Mouse (Mus musculus) midbrain, embryonic 12.5 days (tissue): Measurements from ENCODE around the gene H2al2a. TPM values are rescaled to one million over a fixed set of nuclear protein-coding genes. Genes with fewer than 3 reads are reported as not detected.

Experiments used
- ATAC-seq: fragments of 200-750 bp; cut with Nextera tagmentation; 2 replicates; pipeline ENCODE4 v1.8.0; 2017; ENCODE audit warnings: low read depth, moderate TSS enrichment, moderate library complexity; ENCODE audit not compliant: low FRiP score
- H3K27ac ChIP-seq: fragments of 300-500 bp; sonication (generic); replicated peaks from 2 replicates; pipeline ENCODE4 v1.5.1; 2016; ENCODE audit warnings: mild to moderate bottlenecking
- H3K27me3 ChIP-seq: fragments of 300-500 bp; sonication (generic); 2 replicates; pipeline ENCODE4 v1.6.1; 2016; ENCODE audit warnings: mild to moderate bottlenecking
- H3K36me3 ChIP-seq: fragments of 300-500 bp; sonication (generic); 2 replicates; pipeline ENCODE4 v1.6.1; 2016
- H3K4me1 ChIP-seq: fragments of 300-500 bp; sonication (generic); 2 replicates; pipeline ENCODE4 v1.6.1; 2016
- H3K4me2 ChIP-seq: fragments of 300-500 bp; sonication (generic); replicated peaks from 2 replicates; pipeline ENCODE4 v1.6.1; 2016; ENCODE audit warnings: mild to moderate bottlenecking, moderate library complexity
- H3K4me3 ChIP-seq: fragments of 300-500 bp; sonication (generic); 2 replicates; pipeline ENCODE4 v1.5.1; 2016; ENCODE audit warnings: mild to moderate bottlenecking
- H3K9ac ChIP-seq: fragments of 300-500 bp; sonication (generic); replicated peaks from 2 replicates; pipeline ENCODE4 v1.6.1; 2016; ENCODE audit warnings: mild to moderate bottlenecking, moderate library complexity
- H3K9me3 ChIP-seq: fragments of 300-500 bp; sonication (generic); 2 replicates; pipeline ENCODE4 v1.6.1; 2016; ENCODE audit warnings: mild to moderate bottlenecking
- WGBS: fragments of 180-500 bp; shearing (Covaris S2); methylation state at CpG from one replicate; pipeline ENCODE4 v1.1.7; 2016; 5-methylcytosine and 5-hydroxymethylcytosine counted together
- polyA plus RNA-seq: library from polyadenylated mRNA; unstranded; fragments of >200 nt; fragmentation: Nextera tagmentation; extraction: Ambion mirVana; gene quantifications from 2 replicates; pipeline ENCODE4 v1.2.1, GENCODE M21; 2016

H2al2a gene
- polyA plus RNA-seq, 1 experiment from 2014 or later = not detected

DNA sequence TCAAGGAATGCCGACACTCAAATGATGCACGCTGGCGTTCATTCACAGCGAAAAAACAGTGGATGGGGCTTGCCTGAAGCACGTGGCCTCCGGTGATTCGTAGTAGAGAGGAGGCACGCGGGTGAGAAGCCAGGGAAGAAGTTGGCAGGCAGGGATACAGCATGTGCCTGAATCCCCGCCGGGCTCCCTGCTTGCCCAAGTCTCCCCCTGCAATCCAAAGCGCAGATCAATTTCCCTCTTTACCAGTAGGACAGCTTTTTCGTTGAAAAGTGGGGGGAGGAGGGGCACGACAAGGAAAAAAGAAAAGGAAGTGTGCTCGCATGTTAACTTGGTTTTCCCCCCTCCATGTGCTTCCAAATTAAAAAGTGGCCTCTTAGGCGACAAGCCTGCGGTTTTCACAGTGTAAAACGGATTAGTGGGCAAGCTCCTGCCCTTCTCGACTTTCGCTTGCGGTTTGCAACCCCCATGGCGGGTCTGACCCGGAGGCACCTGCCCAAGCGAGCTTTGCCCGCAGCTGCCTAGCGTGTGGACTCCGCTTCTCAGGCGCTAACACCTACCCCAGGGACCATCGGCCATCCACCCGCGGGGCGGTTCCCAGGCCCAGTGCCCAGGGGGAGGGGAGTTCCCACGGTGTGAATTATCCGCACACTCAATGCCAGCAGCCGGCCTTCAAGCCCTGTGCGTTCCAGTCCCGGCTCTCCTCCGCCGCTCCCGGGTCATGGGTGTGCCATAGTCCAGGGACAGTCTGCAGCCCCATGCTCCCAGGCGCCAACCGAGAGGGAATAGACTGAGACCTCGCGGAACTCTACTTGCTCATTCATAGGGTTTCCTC, 29.6 kb upstream of the H2al2a start:
- H3K9me3 ChIP-seq = no peaks in the 10 kb centered on the region
- peak; percentile 23 for ATAC-seq

DNA sequence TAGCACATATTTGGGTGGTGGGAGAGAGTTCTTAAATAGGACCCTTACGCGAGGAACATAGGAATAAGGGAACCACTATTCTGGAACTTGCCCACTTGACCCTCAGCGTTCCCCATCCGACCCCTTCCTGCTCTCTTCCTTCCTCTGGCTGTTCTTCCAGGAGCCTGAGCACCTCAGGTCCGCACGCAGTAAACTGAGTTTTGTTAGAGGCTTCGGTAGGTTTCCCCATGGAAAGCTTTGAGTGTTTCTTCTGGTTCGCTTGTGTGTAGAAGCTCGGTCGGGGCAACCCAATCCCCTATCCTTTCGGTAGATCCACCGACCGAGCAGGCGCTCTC, 29.0 kb upstream of the H2al2a start:
- ATAC-seq = no peak
- 1% methylated on average over 14 of the region's 14 CpGs for WGBS
- Histone ChIP-seq H3K27me3 (no peaks in the 10 kb centered on the region), H3K4me2 (peak overlapping the region; percentile 97), H3K4me3 (peak overlapping the region; percentile 65), H3K9me3 (no peaks in the 10 kb centered on the region), H3K36me3 (no peaks in the 10 kb centered on the region), H3K4me1 (peaks cover 27% of the 10 kb centered on the region), H3K27ac (peak overlapping the region; percentile 99), H3K9ac (peak overlapping the region; percentile 94)

More for the DNA sequence above, 29.6 kb upstream of the H2al2a start:
- Histone ChIP-seq H3K4me3 (peak overlapping the region; percentile 65), H3K27me3 (no peaks in the 10 kb centered on the region), H3K4me1 (peaks cover 31% of the 10 kb centered on the region), H3K4me2 (peak overlapping the region; percentile 97), H3K36me3 (no peaks in the 10 kb centered on the region), H3K27ac (peak overlapping the region; percentile 99), H3K9ac (peak overlapping the region; percentile 94)
- under 1% methylated on average over 44 of the region's 44 CpGs for WGBS

DNA sequence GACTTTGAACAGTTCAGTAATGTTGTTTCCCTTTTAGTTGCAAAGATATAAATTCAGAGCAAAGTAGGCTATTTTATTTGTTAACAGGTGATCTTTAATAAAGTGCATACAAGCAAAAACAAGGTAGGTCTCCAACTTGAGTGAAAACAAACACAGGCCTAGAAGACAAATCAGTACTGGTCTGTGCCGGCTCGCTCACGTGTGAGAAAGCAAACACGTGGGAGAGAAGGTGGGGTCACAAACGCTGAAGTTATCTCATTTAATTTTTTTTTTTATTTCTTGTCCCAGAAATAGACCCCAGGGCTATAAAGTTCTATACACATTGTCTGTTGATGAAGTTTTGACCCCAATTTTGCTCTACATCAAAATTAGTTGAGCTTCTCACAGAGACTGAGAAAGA, 28.4 kb upstream of the H2al2a start:
- H3K4me1 ChIP-seq = peaks cover 23% of the 10 kb centered on the region
- WGBS = 14% methylated on average over 5 of the region's 5 CpGs
- no peak overlapping the region for H3K27ac ChIP-seq
- H3K9ac ChIP-seq = peak overlapping the region; percentile 94; the same call in 1 of the 2 replicates
- peak overlapping the region; percentile 65 for H3K4me3 ChIP-seq
- no peaks in the 10 kb centered on the region for H3K9me3 ChIP-seq
- H3K4me2 ChIP-seq = peak overlapping the region; percentile 97
- no peak for ATAC-seq
- H3K27me3 ChIP-seq = no peaks in the 10 kb centered on the region
- no peaks in the 10 kb centered on the region for H3K36me3 ChIP-seq

DNA sequence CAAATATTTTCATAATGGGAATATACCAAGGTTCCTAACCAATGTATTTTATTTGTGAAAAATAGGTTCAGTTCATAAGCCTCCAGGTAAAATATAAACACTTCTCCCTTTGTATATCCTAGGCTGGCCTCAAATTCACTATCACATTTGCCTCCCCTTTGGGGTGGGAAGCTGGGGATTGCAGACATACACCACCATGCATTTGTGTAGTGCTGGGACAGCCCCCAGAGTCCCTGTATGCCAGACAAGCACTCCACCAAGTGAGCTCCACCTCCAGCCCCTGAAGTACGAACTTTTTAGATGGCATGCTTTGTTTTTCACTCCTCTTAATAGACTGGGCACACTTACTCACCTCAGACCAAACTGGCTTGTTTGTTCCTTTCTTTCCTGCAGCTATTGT, 26.1 kb upstream of the H2al2a start:
- Histone ChIP-seq H3K4me3 (no peak overlapping the region), H3K9ac (no peak overlapping the region), H3K4me1 (peaks cover 20% of the 10 kb centered on the region), H3K9me3 (no peaks in the 10 kb centered on the region), H3K27ac (no peak overlapping the region), H3K4me2 (no peak overlapping the region), H3K36me3 (no peaks in the 10 kb centered on the region), H3K27me3 (no peaks in the 10 kb centered on the region)
- no peak for ATAC-seq
- 57% methylated on average over 1 of the region's 1 CpGs for WGBS

DNA sequence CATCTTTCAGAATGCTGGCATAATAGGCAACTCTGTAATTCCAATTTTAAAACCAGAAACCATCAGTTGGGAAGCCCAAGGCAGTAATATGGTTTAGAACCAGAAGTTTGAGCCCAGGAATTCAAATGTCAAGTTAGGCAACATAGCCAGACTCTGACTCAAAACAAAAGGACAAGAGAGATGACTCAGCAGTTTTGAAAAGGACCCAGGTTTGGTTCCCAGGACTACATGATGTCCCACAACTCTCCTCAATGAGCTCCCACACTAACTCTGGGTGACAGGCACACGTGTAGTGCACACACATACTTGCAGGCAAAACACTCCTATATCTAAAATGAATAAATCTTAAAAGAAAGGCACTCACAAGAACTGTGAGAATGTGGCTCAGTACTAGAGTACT, 22.4 kb upstream of the H2al2a start:
- Histone ChIP-seq H3K27ac (no peak overlapping the region), H3K4me3 (no peak overlapping the region), H3K27me3 (no peaks in the 10 kb centered on the region), H3K36me3 (no peaks in the 10 kb centered on the region), H3K9ac (no peak overlapping the region), H3K4me2 (no peak overlapping the region), H3K9me3 (no peaks in the 10 kb centered on the region), H3K4me1 (no peaks in the 10 kb centered on the region)
- no peak for ATAC-seq
- WGBS = 80% methylated on average over 1 of the region's 1 CpGs

DNA sequence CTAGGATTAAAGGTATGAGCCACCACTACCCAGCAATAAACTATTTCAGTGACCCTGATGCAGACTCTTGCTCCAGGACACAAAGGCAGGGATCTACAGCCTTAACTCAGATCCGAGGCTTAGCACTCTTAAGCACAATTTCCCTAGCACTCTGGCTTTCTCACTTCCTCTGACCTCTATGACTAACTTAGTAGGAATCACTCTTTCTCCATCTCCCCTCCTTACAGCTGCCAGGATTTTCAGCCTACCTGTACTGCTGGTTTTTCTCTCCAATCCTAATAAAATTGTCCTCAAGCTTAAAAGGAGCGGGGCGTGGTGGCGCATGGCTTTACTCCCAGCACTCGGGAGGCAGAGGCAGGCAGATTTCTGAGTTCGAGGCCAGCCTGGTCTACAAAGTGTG, 20.6 kb upstream of the H2al2a start:
- WGBS = 94% methylated on average over 6 of the region's 6 CpGs
- H3K36me3 ChIP-seq = no peaks in the 10 kb centered on the region
- no peaks in the 10 kb centered on the region for H3K27me3 ChIP-seq
- no peak for ATAC-seq
- no peaks in the 10 kb centered on the region for H3K4me1 ChIP-seq
- no peak overlapping the region for H3K9ac ChIP-seq
- H3K4me3 ChIP-seq = no peak overlapping the region
- H3K4me2 ChIP-seq = no peak overlapping the region
- no peak overlapping the region for H3K27ac ChIP-seq
- no peaks in the 10 kb centered on the region for H3K9me3 ChIP-seq

DNA sequence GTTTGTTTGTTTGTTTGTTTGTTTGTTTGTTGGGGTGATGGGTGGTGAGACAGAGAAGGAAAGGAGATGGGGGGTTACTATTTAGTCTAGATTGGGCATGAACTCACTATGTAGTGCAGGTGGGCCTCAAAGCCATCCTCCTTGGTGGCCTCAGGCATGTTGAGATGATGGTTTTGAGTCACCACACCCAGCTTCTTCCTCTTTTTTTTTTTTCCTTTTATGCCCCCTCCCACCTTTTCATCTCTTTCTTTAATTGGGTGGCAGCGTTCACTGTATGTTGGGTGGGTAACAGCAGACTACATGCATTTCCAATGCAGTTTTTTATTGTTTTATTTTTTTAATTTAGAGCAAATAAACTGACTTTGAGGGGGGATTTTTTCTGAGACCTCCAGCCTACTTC, 19.9 kb upstream of the H2al2a start:
- H3K4me3 ChIP-seq = no peak overlapping the region
- H3K9ac ChIP-seq = no peak overlapping the region
- no peaks in the 10 kb centered on the region for H3K27me3 ChIP-seq
- no peaks in the 10 kb centered on the region for H3K4me1 ChIP-seq
- WGBS = 96% methylated on average over 1 of the region's 1 CpGs
- H3K27ac ChIP-seq = no peak overlapping the region
- no peak for ATAC-seq
- no peaks in the 10 kb centered on the region for H3K9me3 ChIP-seq
- no peaks in the 10 kb centered on the region for H3K36me3 ChIP-seq
- no peak overlapping the region for H3K4me2 ChIP-seq

DNA sequence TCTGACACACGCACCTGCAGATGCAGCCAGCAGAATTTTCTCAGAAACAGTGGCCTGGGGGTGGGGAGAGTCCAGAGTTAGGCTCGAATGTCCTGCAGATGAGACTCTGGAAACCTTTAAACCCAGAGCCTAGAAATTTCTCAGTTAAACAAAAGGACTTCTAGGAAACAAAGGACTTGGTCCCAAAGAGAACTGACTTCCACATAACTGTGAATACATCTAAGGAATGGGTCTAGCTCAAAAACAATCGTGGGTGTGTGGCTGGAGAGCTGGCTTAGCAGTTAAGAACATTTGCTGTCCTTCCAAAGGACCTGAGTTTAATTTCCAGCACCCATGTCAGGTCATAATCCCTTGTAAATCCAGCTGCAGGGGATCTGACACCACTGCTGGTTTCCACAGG, 18.8 kb upstream of the H2al2a start:
- H3K27me3 ChIP-seq = no peaks in the 10 kb centered on the region
- H3K9me3 ChIP-seq = no peaks in the 10 kb centered on the region
- no peak overlapping the region for H3K9ac ChIP-seq
- H3K27ac ChIP-seq = no peak overlapping the region
- 43% methylated on average over 3 of the region's 3 CpGs for WGBS
- H3K4me3 ChIP-seq = no peak overlapping the region
- no peaks in the 10 kb centered on the region for H3K4me1 ChIP-seq
- no peak overlapping the region for H3K4me2 ChIP-seq
- no peak for ATAC-seq
- no peaks in the 10 kb centered on the region for H3K36me3 ChIP-seq

DNA sequence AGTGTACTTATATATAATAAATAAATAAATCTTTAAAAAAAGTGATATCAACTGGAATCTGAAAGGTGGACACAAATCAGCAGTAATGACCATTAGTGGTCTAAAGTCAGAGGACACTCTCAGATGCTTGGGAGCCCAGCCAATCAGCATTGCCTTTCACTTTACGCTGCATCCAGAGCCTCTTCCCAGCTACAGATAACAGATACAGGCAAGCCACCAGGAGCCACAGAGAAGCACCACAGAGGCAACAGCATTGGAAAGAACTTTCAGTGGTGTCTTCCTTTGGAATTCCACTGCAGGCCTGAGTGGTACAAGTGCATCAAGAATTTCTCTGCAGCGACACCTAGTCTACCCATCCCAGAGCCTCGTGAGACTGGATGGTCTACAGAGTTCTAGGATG, 16.1 kb upstream of the H2al2a start:
- Histone ChIP-seq H3K27ac (no peak overlapping the region), H3K4me3 (no peak overlapping the region), H3K36me3 (no peaks in the 10 kb centered on the region), H3K4me2 (no peak overlapping the region), H3K9me3 (no peaks in the 10 kb centered on the region), H3K4me1 (no peaks in the 10 kb centered on the region), H3K27me3 (no peaks in the 10 kb centered on the region), H3K9ac (no peak overlapping the region)
- WGBS = 90% methylated on average over 3 of the region's 3 CpGs
- no peak for ATAC-seq

DNA sequence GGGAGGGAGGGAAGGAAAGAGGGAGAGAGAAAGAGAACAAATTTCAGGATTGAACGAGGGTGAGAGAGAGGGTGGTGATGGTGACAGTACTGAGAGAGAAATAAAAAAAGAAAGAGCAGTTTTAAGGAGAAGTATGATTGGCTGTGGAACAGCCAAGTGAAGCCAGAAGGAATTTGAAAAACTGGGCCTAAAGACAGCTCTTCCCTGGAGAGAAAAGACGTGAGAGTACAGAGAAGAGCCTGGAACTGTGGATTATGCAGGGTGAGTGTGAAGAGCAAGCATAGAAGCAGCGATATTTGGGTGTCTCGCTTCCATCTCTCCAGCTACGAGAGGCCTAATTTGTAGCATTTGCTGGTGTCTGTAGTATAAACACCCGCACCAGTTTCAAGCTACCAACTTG, 14.5 kb upstream of the H2al2a start:
- no peaks in the 10 kb centered on the region for H3K4me1 ChIP-seq
- no peaks in the 10 kb centered on the region for H3K9me3 ChIP-seq
- 92% methylated on average over 6 of the region's 6 CpGs for WGBS
- no peak overlapping the region for H3K9ac ChIP-seq
- H3K4me3 ChIP-seq = no peak overlapping the region
- H3K27ac ChIP-seq = no peak overlapping the region
- H3K4me2 ChIP-seq = no peak overlapping the region
- no peaks in the 10 kb centered on the region for H3K36me3 ChIP-seq
- H3K27me3 ChIP-seq = no peaks in the 10 kb centered on the region
- ATAC-seq = no peak

DNA sequence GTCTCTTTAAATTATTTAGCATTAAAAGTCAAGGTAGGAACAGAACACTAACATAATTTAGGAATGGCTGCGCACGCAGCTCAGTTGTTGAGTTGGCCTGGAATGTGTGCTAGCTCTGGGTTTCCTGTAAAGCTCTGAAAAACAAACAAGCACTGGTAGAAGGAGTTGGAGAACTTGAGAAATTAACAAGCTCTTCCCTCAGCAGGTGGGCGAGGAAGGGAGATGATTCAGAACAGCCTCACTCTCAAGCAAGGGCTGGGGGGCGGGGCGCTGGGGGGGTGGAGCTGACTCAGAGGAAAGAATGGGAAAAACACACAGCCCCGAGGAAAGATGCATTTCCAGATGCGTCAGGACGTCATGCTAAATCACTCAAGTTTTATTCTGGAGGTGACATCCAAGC, 8.4 kb upstream of the H2al2a start:
- WGBS = 36% methylated on average over 8 of the region's 8 CpGs
- Histone ChIP-seq H3K27me3 (no peaks in the 10 kb centered on the region), H3K4me1 (no peaks in the 10 kb centered on the region), H3K4me2 (no peak overlapping the region), H3K9me3 (no peaks in the 10 kb centered on the region), H3K27ac (no peak overlapping the region), H3K4me3 (no peak overlapping the region), H3K36me3 (no peaks in the 10 kb centered on the region), H3K9ac (no peak overlapping the region)
- ATAC-seq = no peak

DNA sequence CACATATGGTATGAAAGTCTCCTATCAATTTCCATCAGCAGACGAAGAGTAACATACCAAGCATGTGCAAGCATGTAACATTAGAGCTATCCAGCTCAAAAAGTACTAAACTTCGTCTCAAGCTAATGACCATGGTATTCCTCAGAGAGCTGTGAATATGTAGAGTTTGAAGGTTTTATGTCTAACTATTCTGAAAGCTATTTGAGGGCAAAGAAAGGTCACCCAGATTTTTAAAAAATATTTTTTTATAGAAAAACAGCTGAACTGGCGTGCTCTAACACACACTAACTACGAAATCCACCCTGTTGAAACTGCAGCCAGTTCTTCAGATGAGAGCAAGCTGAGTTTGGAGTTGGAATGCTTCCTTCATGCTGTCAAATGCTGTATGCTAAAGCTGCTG, 7.5 kb upstream of the H2al2a start:
- H3K9ac ChIP-seq = no peak overlapping the region
- no peaks in the 10 kb centered on the region for H3K27me3 ChIP-seq
- no peak overlapping the region for H3K4me2 ChIP-seq
- no peak overlapping the region for H3K4me3 ChIP-seq
- no peaks in the 10 kb centered on the region for H3K9me3 ChIP-seq
- no peak for ATAC-seq
- no peak overlapping the region for H3K27ac ChIP-seq
- no peaks in the 10 kb centered on the region for H3K36me3 ChIP-seq
- WGBS = 89% methylated on average over 4 of the region's 4 CpGs
- no peaks in the 10 kb centered on the region for H3K4me1 ChIP-seq

DNA sequence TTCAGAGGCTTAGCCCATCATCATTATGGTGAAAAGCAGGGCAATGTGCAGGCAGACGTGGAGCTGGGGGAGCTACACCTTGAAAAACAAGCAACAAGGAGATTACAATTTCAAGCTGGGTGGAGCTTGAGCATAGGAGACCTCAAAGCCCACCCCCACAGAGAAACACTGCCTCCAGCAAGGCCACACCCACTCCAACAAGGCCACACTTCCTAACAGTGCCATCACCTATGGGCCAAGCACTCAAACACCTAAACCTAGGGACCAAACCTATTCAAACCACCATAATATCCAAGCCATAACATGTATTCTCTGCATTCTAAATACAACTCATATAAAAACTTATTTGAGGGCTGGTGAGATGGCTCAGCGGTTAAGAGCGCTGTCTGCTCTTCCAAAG, 5.5 kb upstream of the H2al2a start:
- 87% methylated on average over 3 of the region's 3 CpGs for WGBS
- no peaks in the 10 kb centered on the region for H3K36me3 ChIP-seq
- no peak overlapping the region for H3K27ac ChIP-seq
- H3K9me3 ChIP-seq = no peaks in the 10 kb centered on the region
- ATAC-seq = no peak
- no peak overlapping the region for H3K4me2 ChIP-seq
- H3K4me3 ChIP-seq = no peak overlapping the region
- H3K9ac ChIP-seq = no peak overlapping the region
- H3K27me3 ChIP-seq = no peaks in the 10 kb centered on the region
- no peaks in the 10 kb centered on the region for H3K4me1 ChIP-seq
